In the genomic region with DNA sequence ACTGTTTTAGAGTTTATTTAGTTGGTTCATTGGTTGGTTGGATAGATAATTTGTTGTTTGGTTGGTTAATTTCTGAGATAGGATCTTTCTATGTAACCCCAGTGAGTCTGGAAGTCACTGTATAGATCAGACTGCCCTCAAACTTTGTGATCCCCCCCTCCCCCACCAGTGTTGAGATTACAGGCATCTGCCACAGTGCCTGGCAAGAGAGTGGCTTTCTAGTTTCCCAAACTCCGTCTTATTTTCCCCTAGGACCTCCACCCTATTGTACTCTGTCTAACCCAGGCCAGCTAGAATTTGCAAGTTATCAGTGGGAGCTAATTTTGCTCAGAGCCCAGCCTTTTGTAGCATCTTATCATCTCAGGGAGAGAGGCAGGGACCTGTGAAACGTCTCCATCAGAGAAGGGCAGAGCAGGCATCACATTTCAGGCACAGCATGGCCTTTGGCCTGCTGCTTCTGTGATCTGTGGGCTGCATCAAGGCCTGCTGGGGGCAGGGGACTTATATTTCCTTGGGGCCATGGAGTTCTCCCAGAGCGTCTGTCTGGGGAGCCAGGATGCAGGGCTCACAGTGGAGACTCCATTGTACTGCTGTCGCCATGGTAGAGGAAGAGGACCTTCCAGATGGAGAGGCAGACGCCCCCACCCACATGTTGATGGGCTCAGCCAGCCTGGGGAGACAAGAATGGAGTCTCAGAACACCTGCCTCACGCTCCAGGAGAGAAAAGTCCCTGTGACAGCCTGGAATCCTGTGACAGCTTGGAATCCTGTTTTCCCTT, we compare ENCODE assay signal across 11 mouse cellular contexts. TPM values are rescaled to one million over a fixed set of nuclear protein-coding genes. Genes with fewer than 3 reads are reported as not detected.
A peak's percentile ranks its signal among the peaks of the same experiment; 100 is the strongest.
DNase-seq lines count a peak whose midpoint lies in the region; ATAC-seq and TF ChIP-seq lines count a peak whose summit lies in the region.
"Had no signal": no experiment of that assay in that cellular context is flagged by ENCODE, and none has a peak within 500 bp of the region (broad histone marks: within the 10 kb centered on the region; RNA-seq: fewer than 3 reads in every experiment).

No protein-coding gene starts in this region.

- H3K4me1 ChIP-seq in kidney, embryonic 14.5 days (ENCODE audit: control insufficient read depth, insufficient read depth, low read length): peaks cover 13% of the 10 kb centered on the region
- H3K4me1 ChIP-seq in forebrain, embryonic 13.5 days: peaks cover 21% of the 10 kb centered on the region

- H3K9me3 ChIP-seq in kidney, embryonic 14.5 days (ENCODE audit: control insufficient read depth, low read length): no peaks in the 10 kb centered on the region
- no peaks in the 10 kb centered on the region for H3K9me3 ChIP-seq in forebrain, embryonic 13.5 days (replicated peaks)

- H3K4me2 ChIP-seq in kidney, embryonic 14.5 days (replicated peaks; ENCODE audit: low read depth, low read length): no peak overlapping the region
- no peak overlapping the region for H3K4me2 ChIP-seq in forebrain, embryonic 13.5 days

- no peak for DNase-seq in kidney, postnatal 36 days
- DNase-seq in layer of hippocampus, adult 2 months (ENCODE audit: low spot score in 2 of 2): peak; percentile 82 to 83
- DNase-seq in retina, embryonic 14.5 days (ENCODE audit: low spot score): peak; percentile 35
- DNase-seq in adrenal gland, adult 8-10 months: no peak
- DNase-seq in thymus, postnatal 14 days: no peak

- WGBS in kidney, embryonic 14.5 days: 16% methylated on average over 6 of the region's 6 CpGs
- 13% methylated on average over 6 of the region's 6 CpGs for WGBS in forebrain, embryonic 13.5 days

- peak overlapping the region; percentile 59; the same call in 1 of the 2 replicates for H3K27ac ChIP-seq in kidney, embryonic 14.5 days (ENCODE audit: low read depth, low read length)
- peak overlapping the region; percentile 59 for H3K27ac ChIP-seq in forebrain, embryonic 13.5 days
- H3K27ac ChIP-seq in layer of hippocampus, adult 2 months: peak overlapping the region; percentile 81

- H3K27me3 ChIP-seq in kidney, embryonic 14.5 days (ENCODE audit: control insufficient read depth, insufficient read depth, low read length): no peaks in the 10 kb centered on the region
- no peaks in the 10 kb centered on the region for H3K27me3 ChIP-seq in forebrain, embryonic 13.5 days

- H3K4me3 ChIP-seq in kidney, embryonic 14.5 days (ENCODE audit: low read length): no peak overlapping the region
- H3K4me3 ChIP-seq in forebrain, embryonic 13.5 days: no peak overlapping the region
- H3K4me3 ChIP-seq in layer of hippocampus, adult 2 months: no peak overlapping the region

- H3K9ac ChIP-seq in kidney, embryonic 14.5 days (ENCODE audit: low read depth, low read length): no peak overlapping the region
- no peak overlapping the region for H3K9ac ChIP-seq in forebrain, embryonic 13.5 days

- ATAC-seq in kidney, embryonic 14.5 days (ENCODE audit: low FRiP score, low TSS enrichment): peak; percentile 87
- no peak; the same call in 1 of the 2 replicates for ATAC-seq in forebrain, embryonic 13.5 days
- no peak for ATAC-seq in erythroid progenitor cell, adult 5-6 weeks (replicated peaks; ENCODE audit: low FRiP score, poor library complexity, severe bottlenecking)

- peaks cover 25% of the 10 kb centered on the region for H3K36me3 ChIP-seq in kidney, embryonic 14.5 days (ENCODE audit: control insufficient read depth, insufficient read depth, low read length)
- peaks cover 32% of the 10 kb centered on the region for H3K36me3 ChIP-seq in forebrain, embryonic 13.5 days (ENCODE audit: poor library complexity, severe bottlenecking)

- no peak for TF ChIP-seq CTCF in layer of hippocampus, adult 2 months (conservative IDR thresholded peaks at IDR 0.05)

RNA-seq across cellular contexts. Expression of gene 4933415A04Rik, which starts 27.1 kb away (rescaled TPM):
- 9.0 and 9.9 TPM in 2 replicates for polyA plus RNA-seq in kidney, embryonic 14.5 days (2014; fragmentation: Nextera tagmentation; extraction: Ambion mirVana)
- 4.8 TPM in 2 replicates for polyA plus RNA-seq in forebrain, embryonic 13.5 days (2015; fragmentation: Nextera tagmentation; extraction: Ambion mirVana)
- 1 to 10 TPM; 1.9 to 2.4 TPM for total RNA-seq in layer of hippocampus, adult 2 months (2021)
- under 1 TPM; 0.35 to 0.70 (median 0.41) TPM for total RNA-seq in adrenal gland, adult 8-10 months (2022)
- total RNA-seq in erythroid progenitor cell, adult 5-6 weeks (2015; ENCODE audit: low replicate concordance): not detected in 2 replicates
- total RNA-seq in erythroid progenitor cell, adult 5-6 weeks (2017; ENCODE audit: low replicate concordance): not detected in 2 replicates

RNA-seq across cellular contexts. Expression of gene Ccnjl, which starts 31.1 kb away (rescaled TPM):
- polyA plus RNA-seq in kidney, embryonic 14.5 days (2014; fragmentation: Nextera tagmentation; extraction: Ambion mirVana): 25.8 and 31.1 TPM in 2 replicates
- 13.9 and 15.1 TPM in 2 replicates for polyA plus RNA-seq in forebrain, embryonic 13.5 days (2015; fragmentation: Nextera tagmentation; extraction: Ambion mirVana)
- 10 to 100 TPM; 10.8 to 15.5 TPM for total RNA-seq in layer of hippocampus, adult 2 months (2021)
- total RNA-seq in adrenal gland, adult 8-10 months (2022): 1 to 10 TPM; 1.8 to 4.8 (median 2.5) TPM
- total RNA-seq in erythroid progenitor cell, adult 5-6 weeks (2015; ENCODE audit: low replicate concordance): not detected in 2 replicates
- total RNA-seq in erythroid progenitor cell, adult 5-6 weeks (2017; ENCODE audit: low replicate concordance): not detected in 2 replicates
- total RNA-seq: gastrocnemius, adult 18-20 months had no signal

RNA-seq across cellular contexts. Expression of gene Fabp6, which starts 41.6 kb away (rescaled TPM):
- not detected in 2 replicates for polyA plus RNA-seq in kidney, embryonic 14.5 days (2014; fragmentation: Nextera tagmentation; extraction: Ambion mirVana)
- not detected in 2 replicates for polyA plus RNA-seq in forebrain, embryonic 13.5 days (2015; fragmentation: Nextera tagmentation; extraction: Ambion mirVana)
- not detected for total RNA-seq in layer of hippocampus, adult 2 months (2021)
- not detected for total RNA-seq in adrenal gland, adult 8-10 months (2022)
- not detected in 2 replicates for total RNA-seq in erythroid progenitor cell, adult 5-6 weeks (2015; ENCODE audit: low replicate concordance)
- total RNA-seq in erythroid progenitor cell, adult 5-6 weeks (2017; ENCODE audit: low replicate concordance): not detected in 2 replicates
- total RNA-seq: ES-E14; gastrocnemius, adult 18-20 months had no signal
- polyA plus RNA-seq: limb, embryonic 11.5 days had no signal

Comparison
In these comparisons a context has a peak if more than half of its experiments do, and no peak if none do; other contexts are left out.
1. DNase-seq: peak in layer of hippocampus, adult 2 months (2 of 2) and retina, embryonic 14.5 days (single experiment); none in kidney, postnatal 36 days (0 of 2), adrenal gland, adult 8-10 months (single experiment) and thymus, postnatal 14 days (single experiment).
2. Peak in every context shown above with its lines, with median percentiles within 50 percentile points of each other: H3K27ac ChIP-seq.